Mouse (Mus musculus): ENCODE data around the gene Nmbr.

Nmbr gene

GRCm38 (mm10) chr10:14705072-14706066 lies at the start of gene Nmbr, which contains the start of gene Vta1:
Gene Nmbr, plus strand, starts transcription at chr10:14705591.
Gene Vta1, minus strand, starts transcription at chr10:14705560.
- DNase-seq (ENCODE audit: low read depth) = peak; percentile 95

GRCm38 (mm10) chr10:14660875-14661274 lies 44.5 kb upstream of the Nmbr start:
- no peak for DNase-seq (ENCODE audit: low read depth)

- no peak for DNase-seq (ENCODE audit: low read depth)
These were observed 39.2 kb upstream of the Nmbr start for GRCm38 (mm10) chr10:14666147-14666546.

GRCm38 (mm10) chr10:14685663-14686062 lies 19.7 kb upstream of the Nmbr start:
- no peak for DNase-seq (ENCODE audit: low read depth)

- peak; percentile 16 for DNase-seq (ENCODE audit: low read depth)
These were observed 16.5 kb upstream of the Nmbr start for GRCm38 (mm10) chr10:14688785-14689442.

GRCm38 (mm10) chr10:14690349-14690748 lies 15.0 kb upstream of the Nmbr start:
- DNase-seq (ENCODE audit: low read depth) = no peak

- DNase-seq (ENCODE audit: low read depth) = no peak
These were observed 2.2 kb upstream of the Nmbr start for GRCm38 (mm10) chr10:14703239-14703638.

GRCm38 (mm10) chr10:14703830-14704420 lies 1.5 kb upstream of the Nmbr start:
- DNase-seq (ENCODE audit: low read depth) = no peak

- no peak for DNase-seq (ENCODE audit: low read depth)
These were observed 12.7 kb downstream of the Nmbr start, which contains the start of gene Gje1 for GRCm38 (mm10) chr10:14718114-14718513. Gene Gje1, minus strand, starts transcription at chr10:14718214.

GRCm38 (mm10) chr10:14725671-14726070 lies 20.3 kb downstream of the Nmbr start:
- DNase-seq (ENCODE audit: low read depth) = no peak

- DNase-seq (ENCODE audit: low read depth) = peak; percentile 7
These were observed 28.9 kb downstream of the Nmbr start for GRCm38 (mm10) chr10:14734285-14734684.

- no peak for DNase-seq (ENCODE audit: low read depth)
These were observed 54.5 kb downstream of the Nmbr start for GRCm38 (mm10) chr10:14759665-14760558.

- no peak for DNase-seq (ENCODE audit: low read depth)
These were observed 55.2 kb downstream of the Nmbr start for GRCm38 (mm10) chr10:14760618-14761017.

- no peak for DNase-seq (ENCODE audit: low read depth)
These were observed 65.0 kb downstream of the Nmbr start for GRCm38 (mm10) chr10:14770227-14770910.

- no peak for DNase-seq (ENCODE audit: low read depth)
These were observed 69.1 kb downstream of the Nmbr start for GRCm38 (mm10) chr10:14774499-14774898.

GRCm38 (mm10) chr10:14789969-14790368 lies 84.6 kb downstream of the Nmbr start:
- DNase-seq (ENCODE audit: low read depth) = no peak

GRCm38 (mm10) chr10:14816970-14817369 lies 111.6 kb downstream of the Nmbr start:
- no peak for DNase-seq (ENCODE audit: low read depth)

All from c-Kit-positive CD71-positive TER-119-negative erythroid progenitor cells, embryonic 14.5 days (primary cell).